Mouse (Mus musculus): ENCODE measurements around the gene Cyb5rl.

Gene Cyb5rl

DNA sequence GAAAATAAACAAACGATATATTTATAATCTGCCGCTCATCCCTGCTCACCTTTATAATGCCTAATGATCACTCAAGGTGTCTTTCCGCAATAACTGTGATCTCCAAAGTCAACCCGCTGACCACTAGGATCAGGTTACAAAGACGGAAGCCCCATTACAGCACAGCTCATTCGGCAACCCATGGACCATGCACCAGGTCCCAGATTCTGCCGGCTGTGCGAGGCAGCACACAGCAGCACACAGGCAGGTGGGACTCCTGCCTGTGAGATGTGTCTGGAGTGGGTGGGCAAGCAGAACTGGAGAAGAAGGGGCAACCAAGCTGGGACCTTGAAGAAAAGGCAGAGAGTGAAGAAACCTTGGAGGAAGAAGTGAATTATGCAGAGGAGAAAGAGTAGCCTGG lies 47.5 kb downstream of the Cyb5rl start:
- DNase-seq (ENCODE audit: low read depth): no peak

DNA sequence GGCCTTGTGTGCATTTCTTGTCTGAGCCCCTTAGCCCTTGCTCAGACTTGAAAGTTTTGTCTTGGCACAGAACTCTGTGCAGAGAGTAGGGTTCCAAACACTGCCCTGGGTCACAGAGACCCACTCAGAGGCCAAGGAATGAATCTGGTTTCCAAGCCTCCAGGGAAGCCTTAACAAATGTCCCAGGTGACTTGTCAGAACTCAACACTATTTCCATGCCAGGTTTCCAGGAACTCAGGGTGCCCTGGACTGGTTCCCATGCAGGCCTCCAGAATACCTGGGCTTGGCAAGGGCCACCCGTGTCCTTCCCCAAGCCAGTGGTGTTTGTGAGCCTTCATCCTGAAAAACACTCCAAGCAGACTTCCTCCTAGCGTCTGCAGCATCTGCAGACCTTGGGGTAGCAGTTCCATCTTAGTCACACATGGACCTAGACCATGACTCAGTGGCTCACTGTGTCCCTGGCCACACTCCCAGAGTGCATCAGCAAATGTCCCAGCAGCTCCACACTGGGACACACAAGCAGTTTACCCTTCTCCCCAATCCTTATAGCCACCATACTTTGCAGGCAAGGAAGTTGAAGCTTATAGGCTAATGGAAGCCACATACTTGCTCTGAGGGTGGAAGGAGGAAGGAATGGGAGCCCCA lies 51.1 kb downstream of the Cyb5rl start:
- DNase-seq (ENCODE audit: low read depth): no peak

DNA sequence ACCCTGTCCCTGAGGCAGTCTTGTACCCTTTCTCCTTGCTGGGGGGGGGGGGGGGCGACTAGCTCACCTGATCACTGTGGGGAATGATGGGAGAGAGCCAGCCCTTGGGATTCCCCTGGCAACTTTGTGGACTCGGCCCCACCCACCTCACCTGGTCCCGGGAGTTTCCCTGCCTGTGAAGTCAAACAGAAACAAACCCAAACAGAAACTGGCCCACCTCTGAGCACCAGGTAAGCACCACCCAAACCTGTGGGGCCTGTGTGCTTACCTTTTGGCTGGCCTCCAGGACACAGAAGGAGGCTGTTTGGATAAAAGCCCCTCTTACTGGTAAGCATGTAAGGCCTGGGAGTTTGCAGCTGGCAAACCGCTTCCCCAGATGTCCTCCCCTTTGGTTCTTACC lies 52.3 kb downstream of the Cyb5rl start:
- DNase-seq (ENCODE audit: low read depth): no peak

DNA sequence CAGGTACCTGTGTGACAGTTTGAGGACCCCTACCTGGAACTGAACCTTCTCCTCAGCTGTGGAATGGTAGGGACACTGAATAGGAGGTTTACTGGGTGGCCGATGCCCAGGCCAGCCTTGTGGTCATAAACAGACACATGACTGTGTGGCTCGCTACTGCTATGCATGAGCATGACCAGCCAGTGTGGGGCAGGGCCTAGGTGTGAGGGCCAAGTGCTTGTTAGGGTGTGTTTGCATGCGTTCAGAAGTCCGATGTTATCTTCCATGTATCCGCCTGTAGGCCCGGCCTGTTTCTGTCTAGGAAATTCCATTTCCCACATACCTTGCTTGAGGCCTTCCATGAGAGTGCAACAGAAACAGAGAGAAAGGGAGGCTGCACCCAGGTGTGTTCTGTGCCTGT lies 53.9 kb downstream of the Cyb5rl start:
- DNase-seq (ENCODE audit: low read depth): no peak

GRCm38 (mm10) chr4:107121165-107121943 lies 54.6 kb downstream of the Cyb5rl start:
- no peak for DNase-seq (ENCODE audit: low read depth)

- DNase-seq (ENCODE audit: low read depth): no peak
Measured at GRCm38 (mm10) chr4:107124376-107124775, 57.6 kb downstream of the Cyb5rl start.

DNA sequence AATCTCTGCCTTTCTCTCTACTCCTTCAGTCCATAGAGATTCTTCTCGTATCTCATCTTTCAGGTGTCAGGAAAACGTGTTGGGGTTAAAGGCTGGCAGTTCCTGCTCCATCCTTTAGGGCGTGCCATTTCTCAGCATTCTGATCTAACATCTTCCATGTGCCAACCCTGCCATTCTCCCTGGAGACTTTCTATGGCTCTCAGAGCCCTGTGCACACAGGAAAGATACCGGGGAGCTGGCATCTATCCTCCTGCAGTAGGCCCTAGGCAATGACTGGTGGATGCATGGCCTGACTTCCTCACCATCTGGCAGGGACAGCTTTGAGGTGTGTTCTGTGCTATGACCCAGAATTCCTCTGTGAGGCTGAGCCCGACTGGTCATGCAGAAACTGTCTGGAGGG lies 58.3 kb downstream of the Cyb5rl start:
- no peak for DNase-seq (ENCODE audit: low read depth)

GRCm38 (mm10) chr4:107126389-107126788 lies 59.6 kb downstream of the Cyb5rl start:
- DNase-seq (ENCODE audit: low read depth): no peak

GRCm38 (mm10) chr4:107126891-107127524 lies 60.2 kb downstream of the Cyb5rl start:
- DNase-seq (ENCODE audit: low read depth): no peak

DNA sequence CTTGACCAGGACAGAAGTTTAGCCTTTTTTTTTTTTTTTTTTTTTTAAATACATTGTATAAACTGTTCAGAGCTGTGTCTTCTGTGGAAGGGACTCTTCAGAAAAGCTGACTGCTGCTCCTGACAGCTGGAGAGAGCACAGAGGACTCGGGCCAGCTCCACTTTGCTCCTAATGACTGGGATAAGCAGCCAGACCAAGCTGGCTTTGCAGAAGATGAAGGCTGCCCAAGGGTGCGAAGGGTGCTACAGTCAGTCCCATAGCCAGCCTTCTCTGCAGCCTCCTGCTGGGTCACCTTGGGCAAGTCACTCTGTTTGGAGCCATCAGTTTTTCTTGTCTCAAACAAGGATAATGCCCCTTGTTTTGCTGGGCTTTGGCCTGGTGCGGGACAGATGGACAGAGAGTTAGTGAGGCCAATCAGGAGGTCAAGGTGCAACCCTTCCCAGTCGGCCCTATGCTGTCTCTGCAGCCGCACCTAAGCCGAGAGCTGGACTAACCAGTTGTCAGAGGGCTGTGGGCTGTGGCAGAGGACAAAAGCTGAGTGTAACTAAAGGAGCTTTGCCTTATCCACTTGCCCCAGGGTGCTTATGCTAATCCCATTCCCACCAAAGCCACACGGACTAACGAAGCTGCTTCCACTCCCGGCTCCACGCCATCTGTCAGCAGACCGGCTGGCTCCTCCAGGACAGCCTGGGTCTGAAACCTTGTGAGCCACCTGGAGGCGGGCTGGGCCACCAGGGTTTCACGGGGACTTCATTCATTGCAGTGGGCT lies 61.3 kb downstream of the Cyb5rl start:
- no peak for DNase-seq (ENCODE audit: low read depth)

- no peak for DNase-seq (ENCODE audit: low read depth)
Measured at GRCm38 (mm10) chr4:107129373-107129772, 62.6 kb downstream of the Cyb5rl start.

DNA sequence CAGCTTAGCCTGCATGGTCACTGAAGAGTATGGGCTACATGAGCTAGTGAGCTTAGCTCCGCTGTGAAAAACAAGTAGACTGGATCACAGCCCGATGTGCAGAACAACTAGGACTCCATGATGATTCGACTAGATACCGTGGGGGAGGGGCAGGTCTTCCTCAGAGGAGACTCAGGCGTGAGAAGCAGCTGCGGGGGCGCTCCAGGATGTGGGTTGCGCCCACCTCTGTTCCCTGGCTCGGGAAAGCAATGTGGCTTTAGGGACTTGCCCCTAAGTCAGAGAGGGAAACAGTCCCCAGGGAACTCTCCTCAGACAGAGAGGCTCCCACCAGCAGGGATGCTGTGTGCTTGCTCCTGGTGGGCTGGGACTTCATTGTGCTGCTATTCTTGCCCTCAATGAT lies 63.7 kb downstream of the Cyb5rl start:
- peak; percentile 23 for DNase-seq (ENCODE audit: low read depth)

GRCm38 (mm10) chr4:107134891-107135290 lies 68.1 kb downstream of the Cyb5rl start:
- DNase-seq (ENCODE audit: low read depth): no peak

GRCm38 (mm10) chr4:107135663-107136062 lies 68.9 kb downstream of the Cyb5rl start:
- DNase-seq (ENCODE audit: low read depth): no peak

GRCm38 (mm10) chr4:107136531-107136930 lies 69.7 kb downstream of the Cyb5rl start:
- DNase-seq (ENCODE audit: low read depth): no peak
